Mouse (Mus musculus) bone marrow, adult 2 months (tissue): ENCODE results near the gene Phf8.

ENCODE experiments used
- CTCF ChIP-seq: fragments of 200-500 bp; IDR thresholded peaks from 2 replicates; pipeline ENCODE4 v1.5.1; 2011; ENCODE audit warnings: low read length, control low read depth; ENCODE audit not compliant: control insufficient read depth, insufficient read depth
- POLR2A ChIP-seq: fragments of 200-500 bp; IDR thresholded peaks from 2 replicates; pipeline ENCODE4 v1.6.1; 2011; ENCODE audit warnings: low read depth, mild to moderate bottlenecking, control low read depth, low read length, borderline replicate concordance; ENCODE audit not compliant: control insufficient read depth

DNA sequence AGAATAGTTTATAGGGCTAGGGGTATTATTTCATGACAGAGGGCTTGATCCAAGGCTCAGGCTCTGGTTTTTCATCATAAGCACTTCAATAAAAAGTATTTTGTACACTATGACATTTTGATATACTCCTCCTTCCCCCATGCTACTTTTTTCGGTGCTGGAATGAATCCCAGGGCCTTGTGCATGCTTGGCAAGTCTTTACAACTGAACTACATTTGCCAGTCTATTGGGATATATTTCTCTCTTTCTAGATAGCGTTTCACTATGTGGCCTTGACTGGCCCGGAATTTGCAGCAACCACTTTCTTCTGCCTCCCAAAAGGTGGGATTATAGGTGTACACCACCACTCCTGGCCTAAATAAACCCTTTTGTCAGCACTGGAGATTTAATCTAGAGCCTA lies 7.4 kb upstream of the Phf8 start:
- TF ChIP-seq CTCF (no peak), POLR2A (no peak)
